Mouse (Mus musculus): ENCODE measurements around the gene Pcnt.
A peak's percentile ranks its signal among the peaks of the same experiment; 100 is the strongest.

Pcnt gene

DNA sequence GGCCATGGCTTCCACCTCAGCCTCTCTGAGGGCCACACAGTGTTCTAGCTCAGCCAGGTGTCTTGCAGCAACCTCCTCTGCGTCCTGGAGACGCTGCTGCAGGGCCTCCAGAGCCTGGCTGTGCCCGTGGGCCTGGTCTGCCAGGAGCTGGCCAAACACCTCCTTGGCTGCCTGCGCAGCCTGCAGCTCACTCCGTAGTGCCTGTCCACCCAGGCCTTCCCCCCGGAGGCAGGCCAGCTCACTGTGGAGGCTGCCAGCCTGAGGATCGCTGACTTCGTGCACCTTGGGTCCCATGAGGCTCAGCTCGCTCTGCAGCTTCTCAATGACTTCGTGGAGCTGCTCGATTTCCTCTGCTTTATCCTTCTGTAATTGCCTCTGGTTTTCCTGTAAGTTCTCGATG lies 50.0 kb downstream of the Pcnt start:
- DNase-seq: no peak

DNA sequence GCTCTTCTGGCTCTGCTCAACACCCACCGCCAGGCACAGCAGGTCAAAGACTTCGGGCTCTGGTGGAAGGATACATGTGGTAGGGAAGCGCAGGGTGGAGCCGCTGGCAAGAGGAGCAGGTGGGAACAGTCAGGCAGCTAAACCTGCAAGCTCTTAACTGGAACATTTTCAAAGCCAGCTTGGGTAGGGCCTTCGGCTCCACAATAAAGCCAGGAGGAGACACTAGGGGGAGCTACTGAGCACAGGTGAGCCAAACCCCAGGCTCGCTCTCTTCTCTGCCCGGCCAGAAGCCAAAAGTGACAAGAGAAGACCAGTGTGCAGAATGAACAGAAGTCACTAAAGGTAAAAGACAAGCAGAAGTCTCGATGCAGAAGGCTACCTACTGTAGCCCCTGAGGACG lies 50.8 kb downstream of the Pcnt start:
- DNase-seq: peak; percentile 56

DNA sequence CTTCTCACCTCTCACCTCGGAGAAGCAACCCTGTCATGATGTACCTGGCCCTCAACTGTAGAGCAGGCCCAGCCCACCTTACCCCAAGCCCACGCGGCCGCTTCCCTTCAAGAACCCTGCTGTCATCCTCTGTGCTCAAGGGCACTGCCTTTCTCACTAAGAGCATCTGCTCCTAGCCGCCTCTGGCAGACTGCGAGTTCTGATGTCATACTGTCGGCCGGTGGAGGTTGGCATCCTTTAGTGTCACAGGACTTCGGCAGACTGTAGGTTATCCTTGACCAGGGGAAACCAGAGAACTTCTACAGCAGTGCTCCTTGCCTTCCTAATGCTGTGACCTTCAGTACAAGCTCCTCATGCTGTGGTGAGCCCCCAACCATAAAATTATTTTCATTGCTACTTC lies 51.4 kb downstream of the Pcnt start:
- no peak for DNase-seq

DNA sequence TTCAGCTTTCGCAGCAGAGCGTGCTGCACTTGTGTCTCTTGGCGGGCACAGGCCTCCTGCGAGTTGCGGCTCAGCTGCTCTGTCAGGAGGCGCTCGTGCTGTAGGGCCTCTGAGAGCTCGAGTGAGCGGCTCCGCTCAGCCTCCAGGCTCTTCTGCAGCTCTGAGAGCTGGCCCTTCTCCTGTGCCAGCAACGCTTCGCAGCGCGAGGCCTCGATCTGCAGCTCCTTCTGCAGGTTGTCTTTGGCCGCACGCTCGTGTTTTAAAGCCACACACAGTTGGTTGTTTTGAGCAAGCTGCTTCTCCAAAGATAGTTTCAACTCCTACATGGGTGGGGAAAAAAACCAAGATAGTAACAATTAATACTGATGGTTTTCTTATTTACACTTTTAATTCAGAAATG lies 67.6 kb downstream of the Pcnt start:
- no peak for DNase-seq

DNA sequence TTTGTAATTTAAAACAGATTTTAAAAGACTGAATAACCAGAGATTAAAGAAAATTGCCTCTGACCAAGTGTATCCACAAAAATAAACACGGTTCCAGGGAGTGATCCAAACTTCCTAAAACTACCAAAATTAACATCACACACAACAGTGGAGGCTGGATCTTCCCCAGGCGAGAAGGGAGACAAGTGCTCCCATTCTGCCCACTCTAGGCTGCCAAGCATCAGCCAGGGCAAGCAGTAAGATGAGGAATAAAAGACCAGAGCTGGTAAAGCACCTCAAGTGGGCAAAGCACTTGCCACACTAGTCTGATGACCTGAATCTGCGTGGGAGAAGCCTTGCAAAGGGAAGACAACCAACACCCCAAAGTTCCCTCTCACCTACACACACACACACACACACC lies 70.8 kb downstream of the Pcnt start:
- no peak for DNase-seq

DNA sequence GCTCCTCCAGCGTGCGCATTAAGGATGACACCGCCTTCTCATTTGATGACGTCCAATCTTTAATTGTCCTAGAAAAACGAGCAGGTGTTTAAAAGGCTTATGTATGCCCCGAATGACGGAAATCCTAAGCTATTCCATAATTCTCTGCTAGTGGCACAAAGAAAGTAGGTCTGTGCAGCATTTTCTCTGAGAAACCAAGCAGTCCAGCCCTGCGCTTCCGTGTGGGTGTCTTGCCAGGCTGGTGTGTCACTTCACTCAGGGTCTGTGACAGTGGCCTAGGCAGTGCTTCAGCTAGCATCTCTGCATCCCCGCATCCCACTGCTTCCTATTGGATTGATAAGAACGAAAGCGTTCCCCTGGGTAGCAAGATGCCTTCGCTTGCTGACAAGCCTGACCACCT lies 73.8 kb downstream of the Pcnt start:
- no peak for DNase-seq

DNA sequence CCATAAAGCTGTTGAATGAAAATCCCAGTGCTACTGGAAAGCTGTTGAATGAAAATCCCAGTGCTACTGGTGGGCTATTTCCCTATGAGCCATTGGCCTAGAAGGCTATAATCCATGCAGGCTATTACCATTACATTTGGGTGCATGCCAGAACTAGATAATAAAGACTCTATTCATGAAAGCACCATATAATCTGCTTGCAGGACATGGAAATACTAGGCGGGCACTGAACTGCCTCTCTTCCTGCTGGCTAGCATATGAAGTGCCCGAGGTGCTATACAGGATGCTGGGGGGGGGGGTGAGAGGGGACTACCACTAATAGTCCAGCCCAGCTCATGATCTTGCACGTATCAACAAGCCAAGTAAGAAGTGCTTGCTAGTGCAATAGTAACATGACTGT lies 79.4 kb downstream of the Pcnt start:
- DNase-seq: no peak

DNA sequence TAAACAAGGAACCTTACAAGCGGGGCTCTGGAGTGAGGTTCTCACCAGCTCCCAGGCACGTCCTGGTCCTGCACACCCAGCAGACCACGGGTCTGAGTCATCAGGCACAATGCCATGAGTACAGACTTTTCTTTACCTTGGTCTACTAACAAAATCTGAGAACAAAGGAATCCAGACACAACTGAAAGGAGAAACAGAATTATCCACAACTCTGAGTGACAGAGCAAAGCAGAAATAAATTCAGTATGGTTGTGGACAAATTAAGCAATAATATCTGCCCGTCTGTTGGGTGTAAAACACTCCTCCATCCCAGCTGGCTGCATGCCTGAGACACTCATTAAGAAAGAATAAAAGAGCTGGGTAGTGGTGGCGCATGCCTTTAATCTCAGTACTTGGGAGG lies 84.1 kb downstream of the Pcnt start:
- DNase-seq: no peak

DNA sequence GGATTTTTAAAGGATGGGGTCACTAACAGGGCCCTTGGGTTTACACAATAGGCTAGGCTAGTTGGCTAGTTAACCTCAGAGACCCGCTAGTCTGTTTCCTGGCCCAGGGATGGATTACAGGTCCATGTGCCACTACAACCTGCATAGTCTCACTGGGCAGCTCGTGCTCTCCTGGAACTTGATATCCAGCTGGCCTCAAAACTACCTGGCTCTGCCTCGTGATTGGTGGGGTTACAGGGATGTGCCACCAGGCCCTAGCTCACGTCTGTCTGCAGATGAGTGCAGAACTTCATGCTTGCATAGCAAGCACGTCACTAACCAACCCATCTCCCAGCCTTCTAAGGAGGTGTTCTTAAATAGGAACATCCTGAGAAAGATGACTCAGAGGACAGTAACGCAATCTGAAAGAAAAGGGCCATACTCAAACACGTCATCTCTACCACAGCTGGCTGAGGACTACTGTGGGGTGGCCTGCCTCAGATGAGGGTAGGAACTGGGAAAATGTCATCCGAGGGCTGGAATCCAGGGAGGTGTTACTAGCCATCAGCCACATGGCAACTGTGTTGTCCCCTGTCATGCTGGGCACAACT lies 85.2 kb downstream of the Pcnt start:
- no peak for DNase-seq

DNA sequence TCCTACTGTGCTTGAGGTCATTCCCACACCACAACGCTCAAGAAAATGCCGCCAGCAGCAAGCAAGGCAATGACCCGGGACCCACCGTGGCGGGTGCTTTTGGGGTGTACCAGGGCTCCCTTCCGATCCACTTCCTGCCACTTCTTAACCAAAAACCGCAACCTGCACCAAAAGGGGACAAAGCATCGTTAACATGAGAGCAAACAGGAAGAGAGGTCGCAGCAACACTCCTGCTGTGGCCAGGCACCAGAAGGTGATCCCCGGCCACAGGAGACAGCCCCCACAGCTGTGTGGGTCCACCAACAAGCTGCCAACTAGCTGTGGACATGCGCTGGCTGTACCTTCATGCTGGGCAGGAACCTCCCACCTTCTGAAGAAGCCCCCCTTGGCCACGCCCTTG lies 87.6 kb downstream of the Pcnt start:
- no peak for DNase-seq

DNA sequence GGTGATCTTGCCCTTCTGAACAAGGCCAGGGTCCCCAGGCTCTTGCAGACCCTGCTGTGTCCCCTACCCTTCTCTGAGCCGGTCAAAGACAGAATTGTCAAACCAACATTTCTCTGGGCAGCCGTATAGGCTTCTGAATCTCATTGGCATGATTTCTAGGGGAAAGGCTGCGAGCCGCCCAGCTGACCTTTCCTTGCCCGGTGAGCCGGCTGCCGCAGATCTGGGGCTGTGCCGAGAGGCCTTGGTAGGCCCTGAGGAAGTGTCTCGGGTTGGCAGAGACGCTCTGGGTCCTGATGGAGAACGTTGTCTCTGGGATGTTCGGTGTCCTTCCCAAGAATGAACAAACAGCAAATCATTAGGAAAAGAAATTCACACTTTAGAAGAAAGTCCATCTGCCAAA lies 88.6 kb downstream of the Pcnt start:
- DNase-seq: no peak

DNA sequence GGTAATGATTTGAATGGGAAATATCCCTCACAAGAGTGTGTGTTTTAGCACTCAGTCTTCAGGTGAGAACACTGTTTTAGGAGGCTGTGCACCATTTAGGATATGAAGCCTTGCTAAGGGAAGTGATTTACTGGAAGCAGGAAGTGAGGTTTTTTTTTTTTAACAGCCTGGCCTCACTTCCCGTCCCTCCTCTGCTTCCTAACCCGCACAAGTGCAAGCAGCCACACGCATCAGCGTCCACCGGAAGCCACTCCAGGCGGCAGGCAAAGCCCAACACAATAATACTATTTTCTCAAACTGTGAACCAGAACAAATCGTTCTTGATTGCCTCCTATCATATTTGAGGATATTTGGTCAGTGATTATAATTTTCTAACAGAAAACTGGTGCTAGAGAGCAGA lies 90.6 kb downstream of the Pcnt start:
- DNase-seq: no peak

DNA sequence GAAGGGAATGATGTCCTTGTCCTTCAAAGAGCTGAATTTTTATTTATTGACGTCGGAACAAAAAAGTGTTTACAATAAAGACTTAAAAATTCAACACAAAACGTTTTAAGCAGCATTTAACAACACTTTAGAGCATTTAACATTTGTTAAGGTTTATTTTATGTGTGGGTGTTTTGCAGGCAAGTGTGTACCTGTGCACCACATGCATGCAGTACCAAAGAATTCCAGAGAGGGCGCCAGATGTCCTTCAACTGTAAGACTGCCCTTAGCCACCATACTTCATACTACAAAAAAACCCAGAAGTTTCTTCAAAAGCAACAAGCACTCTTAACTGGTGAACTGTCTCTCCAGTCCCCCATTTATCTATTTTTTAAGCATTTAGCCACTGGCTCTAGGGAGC lies 96.0 kb downstream of the Pcnt start:
- peak; percentile 44 for DNase-seq

DNA sequence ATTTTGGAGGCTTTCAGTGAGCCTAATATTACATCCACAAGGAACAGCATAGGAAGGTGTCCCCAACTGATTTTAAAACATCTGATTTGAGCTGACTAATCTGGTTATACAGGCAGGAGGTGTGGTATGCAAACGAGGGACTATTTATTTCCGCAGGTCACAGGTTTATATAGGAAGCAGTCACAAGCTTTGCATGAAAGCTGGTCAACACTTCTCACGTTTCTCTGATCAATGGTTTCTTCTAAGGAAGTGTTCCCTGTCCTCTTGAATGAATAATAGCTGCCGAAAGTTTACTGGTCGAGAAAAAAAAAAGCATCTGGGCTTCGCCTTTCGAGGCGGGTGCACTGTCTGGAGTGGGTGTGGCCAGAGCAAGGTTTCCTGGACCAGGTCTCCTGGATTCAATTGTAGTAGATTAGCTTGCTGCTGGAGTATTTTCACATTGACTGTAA lies 96.5 kb downstream of the Pcnt start:
- DNase-seq: no peak

DNA sequence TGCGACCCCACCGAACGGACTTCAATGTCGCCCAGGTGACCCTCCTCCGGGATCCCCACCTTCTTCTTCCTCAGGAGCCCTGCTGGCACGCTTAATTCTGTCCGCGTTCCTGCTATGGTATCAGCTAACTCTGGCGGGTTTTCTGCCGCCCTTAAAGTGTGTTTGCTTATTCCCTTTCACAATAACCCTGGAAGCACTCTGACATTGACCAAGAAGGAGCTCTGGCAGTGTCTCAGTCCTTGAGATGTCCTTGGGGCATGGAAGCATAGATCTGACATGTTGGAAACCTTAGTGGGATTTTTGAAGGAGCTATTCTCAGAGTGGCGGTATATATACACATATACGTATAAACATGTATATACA lies 97.1 kb downstream of the Pcnt start:
- DNase-seq: no peak

DNA sequence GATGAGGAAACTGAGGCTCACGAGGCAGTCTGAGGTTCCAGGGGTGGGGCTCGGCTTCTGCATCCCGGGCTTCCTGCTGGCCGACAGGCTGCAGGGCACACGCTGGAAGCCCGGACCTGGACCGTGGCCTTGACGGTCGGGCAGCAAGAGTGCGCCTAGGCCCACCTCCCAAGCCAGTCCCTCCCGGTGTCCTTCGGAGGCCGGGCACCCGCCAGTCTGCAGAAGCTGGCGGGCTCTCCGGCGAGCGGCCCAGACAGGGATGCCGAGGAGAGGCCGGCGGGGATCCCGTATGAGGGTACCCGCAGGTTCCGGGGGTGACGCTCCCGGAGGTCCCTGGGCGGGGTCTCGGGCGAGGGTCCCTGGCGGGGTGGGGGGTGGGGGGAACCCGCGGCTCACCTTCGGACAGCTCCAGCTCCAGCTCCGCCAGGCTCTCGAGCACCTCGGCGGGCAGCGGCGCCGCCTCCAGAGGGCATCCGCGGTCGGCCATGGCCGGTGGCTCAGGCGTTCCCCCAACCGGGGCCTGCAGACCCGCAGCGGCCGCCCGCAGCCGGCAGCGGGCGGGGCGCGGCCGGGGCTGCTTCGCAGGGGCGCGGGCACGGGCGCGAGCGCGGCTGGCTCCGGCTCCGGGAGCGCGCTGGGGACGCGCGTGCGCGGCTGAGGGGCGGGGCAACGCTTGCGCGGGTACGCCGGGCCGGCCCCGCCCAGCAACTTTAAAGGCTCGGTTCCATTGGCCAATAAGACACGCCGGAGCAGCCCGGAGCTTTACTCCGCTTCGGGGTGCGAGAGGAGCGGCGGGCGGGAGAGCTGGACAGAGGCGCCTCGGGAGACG lies 97.7 kb downstream of the Pcnt start, which contains the start of gene Dip2a:
TSS of gene Dip2a (minus strand) at position 581 of the 829 bp plus-strand sequence.
- DNase-seq: peak; percentile 96

DNA sequence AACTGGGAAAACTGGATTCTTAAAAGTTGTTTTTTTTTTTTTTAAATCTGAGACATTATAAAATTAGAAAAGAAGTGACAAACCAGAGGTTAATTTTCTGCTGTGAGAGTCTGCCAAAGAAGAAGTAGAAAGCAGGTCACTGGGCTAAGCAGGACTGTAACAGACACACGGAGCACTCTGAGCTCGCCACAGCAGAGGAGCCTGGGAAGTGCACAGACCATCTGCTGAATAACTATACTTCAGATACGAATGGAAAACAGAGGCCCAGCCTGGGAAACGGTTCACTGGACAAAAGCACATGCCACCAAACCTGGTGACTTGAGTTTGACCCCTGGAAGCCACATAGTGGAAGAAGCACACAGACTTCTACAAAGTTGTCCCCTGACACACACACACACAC lies 108.2 kb downstream of the Pcnt start:
- no peak for DNase-seq

DNA sequence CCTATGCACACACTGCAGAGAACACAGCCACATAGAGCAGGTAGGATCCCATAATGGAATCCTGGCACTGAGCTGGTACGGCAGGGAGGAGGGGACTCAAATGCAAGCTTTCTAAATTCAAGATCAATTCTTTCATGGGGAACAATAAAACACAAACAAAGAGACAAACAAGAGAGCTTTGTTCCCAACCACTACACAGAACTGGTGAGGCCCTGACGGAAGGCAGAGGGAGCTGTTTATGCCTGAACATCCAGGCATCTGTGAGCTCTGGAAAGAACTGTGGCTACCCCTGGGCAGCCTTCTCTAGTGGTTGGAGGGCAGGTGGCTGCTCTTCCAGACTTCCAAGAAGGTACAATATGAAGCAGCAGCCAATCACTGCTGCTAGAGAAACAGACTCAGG lies 110.5 kb downstream of the Pcnt start:
- no peak for DNase-seq

DNA sequence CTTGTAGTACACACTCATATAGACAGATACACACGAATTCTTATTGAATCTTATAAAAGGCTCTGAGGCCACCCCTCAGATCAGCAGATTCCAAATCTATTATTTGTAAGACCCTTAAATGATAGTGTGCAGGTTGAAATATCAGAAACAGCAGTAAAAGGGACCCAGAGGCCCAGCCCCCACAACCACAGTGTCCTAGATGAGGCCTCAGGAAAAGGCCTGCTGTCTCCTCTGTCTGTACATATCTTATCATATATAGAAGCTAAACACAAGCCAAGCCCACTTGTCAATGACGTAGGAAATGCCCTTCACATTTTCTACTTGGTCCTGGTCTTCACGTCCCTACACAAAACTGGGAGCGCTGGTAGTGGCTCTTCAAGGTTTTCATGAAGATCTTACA lies 113.5 kb downstream of the Pcnt start:
- DNase-seq: no peak

DNA sequence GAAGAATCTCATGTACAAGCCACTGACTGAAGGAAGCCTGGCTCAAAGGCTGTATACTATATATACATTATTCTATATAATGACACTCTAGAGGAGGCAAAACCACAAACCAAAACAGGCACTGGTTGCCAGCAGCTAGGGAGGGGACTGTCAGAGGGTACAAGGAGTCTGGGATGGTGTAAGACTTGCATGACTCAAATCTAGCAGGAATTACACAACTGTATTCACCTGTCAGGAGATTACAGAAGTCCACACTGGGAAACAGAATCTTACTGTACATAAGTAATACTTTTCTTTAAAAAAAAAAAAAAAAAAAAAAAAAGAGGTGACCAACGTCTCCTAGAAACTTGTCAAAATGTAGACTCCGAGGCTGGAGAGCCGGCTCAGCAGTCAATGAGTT lies 114.0 kb downstream of the Pcnt start:
- DNase-seq: no peak

DNA sequence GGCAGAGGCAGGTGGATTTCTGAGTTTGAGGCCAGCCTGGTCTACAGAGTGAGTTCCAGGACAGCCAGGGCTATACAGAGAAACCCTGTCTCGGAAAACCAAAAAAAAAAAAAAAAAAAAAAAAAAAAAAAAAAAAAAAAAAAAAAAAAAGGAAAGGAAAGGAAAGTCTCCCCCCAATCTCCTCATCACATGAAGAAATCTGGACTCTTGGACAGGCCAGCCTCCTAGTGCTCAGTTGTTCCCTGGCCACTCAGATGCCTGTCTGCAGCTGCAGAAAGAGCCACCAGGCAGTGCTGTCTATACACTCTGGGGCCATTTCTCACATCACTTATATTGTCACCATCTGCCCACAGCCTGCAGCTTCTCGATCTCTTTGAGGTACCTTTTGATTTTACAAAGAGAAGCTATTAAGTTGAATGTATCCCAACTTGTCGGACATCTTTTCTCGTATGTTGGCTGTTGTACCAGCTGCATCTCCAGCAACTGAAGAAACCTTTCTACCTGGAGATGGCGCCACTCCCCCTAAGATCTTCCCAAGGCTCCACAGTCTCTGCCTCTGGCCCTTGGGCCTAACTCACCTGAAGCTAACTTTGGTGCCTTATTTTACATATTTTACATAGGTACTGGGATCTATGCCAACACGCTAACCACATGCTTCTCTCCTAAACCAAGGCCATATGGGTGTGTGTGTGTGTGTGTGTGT lies 116.1 kb downstream of the Pcnt start:
- peak; percentile 26 for DNase-seq

DNA sequence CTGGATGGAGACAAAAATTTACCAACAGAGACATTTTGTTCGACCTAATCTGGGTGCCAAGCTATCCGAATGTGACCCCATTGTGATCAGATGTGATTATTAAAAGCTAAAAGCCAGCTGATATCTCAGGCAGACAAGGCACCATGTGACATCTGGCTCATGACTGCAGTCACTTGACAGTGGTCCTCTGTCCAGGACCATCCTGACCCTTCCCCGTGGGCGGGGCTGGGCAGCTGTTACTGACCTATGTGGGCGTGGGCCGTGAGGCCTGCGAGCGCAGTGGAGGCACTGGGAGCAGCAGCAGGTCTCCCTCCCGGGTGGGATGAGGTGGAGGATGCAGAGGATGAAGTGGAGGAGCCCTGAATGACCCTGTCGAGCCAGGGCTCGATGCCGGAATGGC lies 125.0 kb downstream of the Pcnt start:
- DNase-seq: no peak

DNA sequence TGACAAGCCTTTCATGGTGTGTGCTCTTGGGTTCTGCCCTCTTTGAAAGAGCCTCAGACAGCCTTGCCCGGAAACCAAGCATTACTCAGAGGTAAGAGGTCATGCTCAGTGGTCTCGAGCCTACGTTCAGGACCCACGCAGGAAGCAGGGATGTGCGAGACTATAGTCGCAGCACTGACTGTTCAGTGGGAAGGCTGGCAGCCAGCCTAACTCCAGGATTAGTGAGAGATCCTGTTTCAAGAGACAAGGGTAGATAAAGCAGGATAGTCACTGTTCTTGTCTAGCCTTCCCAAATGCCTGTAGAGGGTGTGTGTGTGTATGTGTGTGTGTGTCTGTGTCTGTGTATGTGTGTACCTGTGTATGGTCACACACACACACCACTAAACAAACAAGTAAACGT lies 126.4 kb downstream of the Pcnt start:
- DNase-seq: no peak

DNA sequence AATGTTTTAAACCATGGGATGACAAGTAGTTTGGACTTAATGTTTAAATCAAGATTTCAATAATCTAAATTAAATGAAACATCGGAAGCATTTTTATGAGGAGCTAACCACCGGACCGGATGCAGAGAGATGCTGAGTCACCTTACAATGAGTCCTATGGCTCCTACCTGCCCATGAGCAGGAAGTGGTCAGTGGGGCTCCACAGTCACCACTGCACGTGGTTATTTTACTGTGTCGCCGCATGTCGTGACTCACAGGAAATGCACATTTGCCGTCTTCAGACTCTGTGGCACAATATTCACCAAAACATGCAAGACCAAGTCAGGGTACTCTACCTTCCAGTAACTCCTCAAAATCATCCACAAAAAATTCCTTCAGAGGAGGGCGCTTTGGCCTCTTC lies 135.8 kb downstream of the Pcnt start:
- DNase-seq: no peak
